Mouse (Mus musculus): Measurements from ENCODE around the gene Scgb3a1. TPM values are rescaled to one million over a fixed set of nuclear protein-coding genes. Genes with fewer than 3 reads are reported as not detected.

The Scgb3a1 gene
- not detected in 2 replicates for polyA plus RNA-seq (2015; fragmentation: Nextera tagmentation; extraction: Ambion mirVana)

- H3K27ac ChIP-seq = no peak within 1 kb of the TSS
- H3K9me3 ChIP-seq (replicated peaks) = no peaks in the 10 kb centered on the region
- H3K4me3 ChIP-seq (replicated peaks) = no peak within 1 kb of the TSS
- H3K9ac ChIP-seq = no peak within 1 kb of the TSS
- no peak for DNase-seq
- WGBS (ENCODE audit: insufficient replicate concordance) = 54% methylated on average over 5 of the region's 5 CpGs
- H3K36me3 ChIP-seq = peaks cover 3% of the 10 kb centered on the region; the same call in 1 of the 2 replicates
- peaks cover 19% of the 10 kb centered on the region for H3K4me1 ChIP-seq (replicated peaks)
- no peak within 1 kb of the TSS for H3K4me2 ChIP-seq
- H3K27me3 ChIP-seq = no peaks in the 10 kb centered on the region
- ATAC-seq (ENCODE audit: low read depth) = no peak
These were observed at the start of gene Scgb3a1 for GRCm38 (mm10) chr11:49663310-49663709. Scgb3a1 (plus strand) TSS chr11:49663610.

DNA sequence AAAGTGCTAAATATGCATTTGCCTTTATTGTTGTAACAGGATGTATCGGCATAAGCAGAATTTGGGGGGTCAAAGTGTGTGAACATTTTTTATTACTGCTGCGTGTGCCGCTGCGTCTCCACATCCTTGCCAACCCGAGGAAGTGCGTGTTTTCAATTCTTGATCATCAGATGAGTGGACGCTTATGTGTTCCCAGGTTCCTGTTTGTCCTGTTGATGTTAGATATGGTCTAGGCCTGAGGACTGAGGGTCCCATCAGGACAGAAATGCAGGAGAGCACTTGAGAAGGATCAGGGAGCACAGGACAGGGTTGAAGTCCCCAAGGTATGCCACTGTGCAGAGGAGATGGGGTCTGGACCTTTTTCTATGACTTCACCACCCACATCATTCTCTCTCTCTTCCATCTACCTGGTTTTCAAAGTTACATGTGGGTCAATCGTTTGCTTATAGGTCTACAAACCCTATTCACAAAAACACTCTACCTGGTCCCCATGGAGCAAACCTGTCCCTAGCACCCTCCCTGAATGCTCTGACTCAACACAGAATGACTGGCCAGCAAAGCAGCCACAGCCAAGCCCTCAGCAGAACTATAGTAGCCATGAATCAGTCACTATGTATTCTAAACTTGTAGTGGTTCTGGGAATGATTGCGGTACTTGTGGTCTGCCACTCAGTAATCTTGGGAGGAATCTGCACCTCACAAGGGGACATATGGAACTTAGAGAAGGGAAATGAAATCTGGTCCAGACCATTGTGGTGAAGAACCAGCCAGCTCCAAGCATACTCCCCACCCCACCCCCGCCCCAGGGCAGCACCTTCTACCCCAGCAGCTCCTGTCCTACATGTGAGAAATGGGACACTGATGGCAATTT, 47.3 kb upstream of the Scgb3a1 start:
- H3K4me1 ChIP-seq (replicated peaks) = 0 out of 2 replicates have a peak, but pooled peaks cover 4% of the 10 kb centered on the region
- H3K27ac ChIP-seq = no peak overlapping the region
- H3K9ac ChIP-seq = no peak overlapping the region
- peaks cover 33% of the 10 kb centered on the region for H3K27me3 ChIP-seq
- 62% methylated on average over 10 of the region's 10 CpGs for WGBS (ENCODE audit: insufficient replicate concordance)
- DNase-seq = no peak
- no peaks in the 10 kb centered on the region for H3K36me3 ChIP-seq
- no peak overlapping the region for H3K4me2 ChIP-seq
- H3K9me3 ChIP-seq (replicated peaks) = no peaks in the 10 kb centered on the region
- ATAC-seq (ENCODE audit: low read depth) = no peak
- H3K4me3 ChIP-seq (replicated peaks) = no peak overlapping the region

GRCm38 (mm10) chr11:49618476-49618875, 44.9 kb upstream of the Scgb3a1 start:
- Histone ChIP-seq H3K9ac (no peak overlapping the region), H3K4me2 (no peak overlapping the region), H3K36me3 (no peaks in the 10 kb centered on the region), H3K4me1 (replicated peaks) (0 out of 2 replicates have a peak, but pooled peaks cover 1% of the 10 kb centered on the region), H3K4me3 (replicated peaks) (no peak overlapping the region), H3K27me3 (peaks cover 19% of the 10 kb centered on the region), H3K27ac (no peak overlapping the region), H3K9me3 (replicated peaks) (no peaks in the 10 kb centered on the region)
- DNase-seq (no peak), ATAC-seq (ENCODE audit: low read depth) (0 out of 2 replicates have a peak, but pooled peaks have one; percentile 31)
- WGBS (ENCODE audit: insufficient replicate concordance) = 34% methylated on average over 8 of the region's 8 CpGs

DNA sequence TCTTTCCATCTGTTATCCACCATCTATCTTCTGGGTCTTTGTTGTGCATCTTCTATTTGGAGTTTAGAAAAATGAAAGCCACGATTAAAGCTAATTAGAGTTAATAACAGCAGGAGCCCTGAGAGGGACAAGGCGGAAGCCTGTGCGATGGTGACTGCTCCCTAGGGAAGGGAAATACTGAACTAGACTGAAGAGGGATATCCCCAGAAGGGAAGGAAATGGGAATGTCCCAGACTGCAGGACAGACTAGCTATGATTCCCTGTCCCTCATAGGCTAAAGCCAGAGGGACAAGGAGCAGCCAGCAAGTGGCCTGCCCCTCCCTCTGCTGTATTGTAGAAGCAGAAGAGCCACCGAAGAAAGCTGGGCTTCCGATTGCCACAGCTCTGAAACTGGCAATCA, 41.5 kb upstream of the Scgb3a1 start:
- ATAC-seq (ENCODE audit: low read depth) = no peak
- H3K4me2 ChIP-seq = no peak overlapping the region
- H3K4me1 ChIP-seq (replicated peaks) = peaks cover 3% of the 10 kb centered on the region; the same call in 1 of the 2 replicates
- 66% methylated on average over 5 of the region's 5 CpGs for WGBS (ENCODE audit: insufficient replicate concordance)
- H3K27ac ChIP-seq = no peak overlapping the region
- H3K9me3 ChIP-seq (replicated peaks) = no peaks in the 10 kb centered on the region
- H3K4me3 ChIP-seq (replicated peaks) = no peak overlapping the region
- H3K36me3 ChIP-seq = no peaks in the 10 kb centered on the region
- 0 out of 2 replicates have a peak, but pooled peaks cover 2% of the 10 kb centered on the region for H3K27me3 ChIP-seq
- no peak overlapping the region for H3K9ac ChIP-seq
- DNase-seq = no peak

DNA sequence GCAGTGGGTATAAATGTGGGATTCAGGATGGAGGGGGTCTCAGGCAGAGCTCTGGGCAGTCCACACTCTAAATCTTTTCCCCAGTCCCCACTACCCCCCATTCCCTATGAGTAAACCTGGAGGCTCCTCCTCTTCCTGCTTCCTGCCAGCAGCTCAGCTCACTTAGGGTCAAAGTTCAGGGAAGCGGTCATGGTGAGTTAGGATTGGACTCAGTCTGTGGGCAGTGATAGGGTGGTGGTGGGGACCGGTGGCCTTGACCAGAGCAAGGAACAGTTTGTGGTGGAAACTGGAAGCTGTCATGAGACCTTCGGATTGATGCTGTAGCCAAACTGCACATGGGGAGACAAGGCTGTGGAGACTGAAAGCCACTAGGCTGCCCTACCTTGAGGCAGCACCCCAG, 39.3 kb upstream of the Scgb3a1 start:
- Histone ChIP-seq H3K4me2 (no peak overlapping the region), H3K27ac (no peak overlapping the region), H3K27me3 (0 out of 2 replicates have a peak, but pooled peaks cover 2% of the 10 kb centered on the region), H3K36me3 (no peaks in the 10 kb centered on the region), H3K4me1 (replicated peaks) (peaks cover 3% of the 10 kb centered on the region; the same call in 1 of the 2 replicates), H3K4me3 (replicated peaks) (no peak overlapping the region), H3K9me3 (replicated peaks) (no peaks in the 10 kb centered on the region), H3K9ac (no peak overlapping the region)
- peak; percentile 30; the same call in 1 of the 2 replicates for ATAC-seq (ENCODE audit: low read depth)
- DNase-seq = no peak
- WGBS (ENCODE audit: insufficient replicate concordance) = 50% methylated on average over 3 of the region's 3 CpGs

GRCm38 (mm10) chr11:49625863-49626262, 37.5 kb upstream of the Scgb3a1 start:
- H3K9ac ChIP-seq = no peak overlapping the region
- H3K27ac ChIP-seq = no peak overlapping the region
- H3K4me2 ChIP-seq = no peak overlapping the region
- peaks cover 3% of the 10 kb centered on the region; the same call in 1 of the 2 replicates for H3K4me1 ChIP-seq (replicated peaks)
- no peak for DNase-seq
- no peak for ATAC-seq (ENCODE audit: low read depth)
- no peak overlapping the region for H3K4me3 ChIP-seq (replicated peaks)
- no peaks in the 10 kb centered on the region for H3K9me3 ChIP-seq (replicated peaks)
- H3K36me3 ChIP-seq = no peaks in the 10 kb centered on the region
- 64% methylated on average over 15 of the region's 15 CpGs for WGBS (ENCODE audit: insufficient replicate concordance)
- 0 out of 2 replicates have a peak, but pooled peaks cover 6% of the 10 kb centered on the region for H3K27me3 ChIP-seq

DNA sequence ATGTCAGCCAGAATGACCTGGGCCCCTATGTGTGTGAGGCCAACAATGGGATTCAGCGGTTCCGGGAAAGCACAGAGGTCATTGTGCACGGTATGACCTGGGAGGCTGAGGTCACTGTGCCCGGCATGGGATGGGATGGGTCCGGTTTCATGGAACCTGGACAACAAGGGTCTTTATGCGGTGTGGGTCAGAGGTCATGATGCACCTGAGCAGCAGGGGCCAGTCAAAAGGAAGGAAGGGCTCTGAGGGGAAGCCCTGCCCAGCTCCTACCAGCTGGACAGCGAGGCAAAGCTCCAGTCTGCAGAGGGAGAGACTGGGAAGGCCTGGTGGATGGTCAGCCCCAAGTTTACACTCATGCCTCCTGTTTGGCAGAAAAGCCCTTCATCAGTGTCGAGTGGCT, 36.7 kb upstream of the Scgb3a1 start:
- no peak overlapping the region for H3K4me3 ChIP-seq (replicated peaks)
- no peak overlapping the region for H3K4me2 ChIP-seq
- WGBS (ENCODE audit: insufficient replicate concordance) = 72% methylated on average over 8 of the region's 8 CpGs
- no peaks in the 10 kb centered on the region for H3K9me3 ChIP-seq (replicated peaks)
- ATAC-seq (ENCODE audit: low read depth) (no peak), DNase-seq (no peak)
- H3K27ac ChIP-seq = no peak overlapping the region
- H3K36me3 ChIP-seq = no peaks in the 10 kb centered on the region
- H3K27me3 ChIP-seq = 0 out of 2 replicates have a peak, but pooled peaks cover 6% of the 10 kb centered on the region
- no peak overlapping the region for H3K9ac ChIP-seq
- peaks cover 3% of the 10 kb centered on the region; the same call in 1 of the 2 replicates for H3K4me1 ChIP-seq (replicated peaks)

GRCm38 (mm10) chr11:49631154-49631553, 32.3 kb upstream of the Scgb3a1 start:
- DNase-seq (no peak), ATAC-seq (ENCODE audit: low read depth) (no peak)
- no peak overlapping the region for H3K9ac ChIP-seq
- no peaks in the 10 kb centered on the region for H3K36me3 ChIP-seq
- peaks cover 26% of the 10 kb centered on the region for H3K27me3 ChIP-seq
- H3K9me3 ChIP-seq (replicated peaks) = no peaks in the 10 kb centered on the region
- no peak overlapping the region; the same call in 1 of the 2 replicates for H3K27ac ChIP-seq
- no peak overlapping the region for H3K4me2 ChIP-seq
- H3K4me3 ChIP-seq (replicated peaks) = no peak overlapping the region
- WGBS (ENCODE audit: insufficient replicate concordance) = 15% methylated on average over 3 of the region's 3 CpGs
- 0 out of 2 replicates have a peak, but pooled peaks cover 4% of the 10 kb centered on the region for H3K4me1 ChIP-seq (replicated peaks)

DNA sequence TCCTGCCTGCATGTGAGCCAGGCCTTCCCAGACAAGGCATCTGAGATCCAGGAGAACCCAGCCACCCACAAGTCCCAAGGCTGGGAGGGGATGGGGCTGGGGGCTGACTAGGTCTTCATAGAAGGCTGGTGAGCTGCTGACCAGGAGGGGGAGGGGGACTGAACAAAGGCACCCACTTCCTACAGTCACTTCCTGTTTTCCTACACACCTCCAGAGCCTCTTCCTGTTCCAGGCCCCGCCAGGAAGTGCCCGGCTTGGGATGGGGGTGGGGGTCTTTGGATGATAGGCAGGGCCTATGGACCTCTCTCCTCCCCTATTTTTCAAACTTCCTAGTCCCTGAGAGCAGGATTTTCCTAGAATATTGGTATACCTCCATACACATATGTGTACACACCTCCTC, 31.2 kb upstream of the Scgb3a1 start:
- H3K9me3 ChIP-seq (replicated peaks) = no peaks in the 10 kb centered on the region
- 20% methylated on average over 2 of the region's 2 CpGs for WGBS (ENCODE audit: insufficient replicate concordance)
- no peak overlapping the region for H3K4me3 ChIP-seq (replicated peaks)
- H3K36me3 ChIP-seq = no peaks in the 10 kb centered on the region
- DNase-seq = no peak
- no peak overlapping the region for H3K4me2 ChIP-seq
- H3K27ac ChIP-seq = no peak overlapping the region
- ATAC-seq (ENCODE audit: low read depth) = no peak
- 0 out of 2 replicates have a peak, but pooled peaks cover 4% of the 10 kb centered on the region for H3K4me1 ChIP-seq (replicated peaks)
- peaks cover 37% of the 10 kb centered on the region for H3K27me3 ChIP-seq
- H3K9ac ChIP-seq = no peak overlapping the region

- Histone ChIP-seq H3K27me3 (peaks cover 48% of the 10 kb centered on the region), H3K4me1 (replicated peaks) (0 out of 2 replicates have a peak, but pooled peaks cover 4% of the 10 kb centered on the region), H3K36me3 (no peaks in the 10 kb centered on the region), H3K4me3 (replicated peaks) (no peak overlapping the region), H3K4me2 (peak overlapping the region; percentile 46), H3K9ac (no peak overlapping the region), H3K27ac (no peak overlapping the region), H3K9me3 (replicated peaks) (no peaks in the 10 kb centered on the region)
- no peak for DNase-seq
- 41% methylated on average over 22 of the region's 22 CpGs for WGBS (ENCODE audit: insufficient replicate concordance)
- ATAC-seq (ENCODE audit: low read depth) = no peak
These were observed 29.3 kb upstream of the Scgb3a1 start for GRCm38 (mm10) chr11:49634101-49634500.

DNA sequence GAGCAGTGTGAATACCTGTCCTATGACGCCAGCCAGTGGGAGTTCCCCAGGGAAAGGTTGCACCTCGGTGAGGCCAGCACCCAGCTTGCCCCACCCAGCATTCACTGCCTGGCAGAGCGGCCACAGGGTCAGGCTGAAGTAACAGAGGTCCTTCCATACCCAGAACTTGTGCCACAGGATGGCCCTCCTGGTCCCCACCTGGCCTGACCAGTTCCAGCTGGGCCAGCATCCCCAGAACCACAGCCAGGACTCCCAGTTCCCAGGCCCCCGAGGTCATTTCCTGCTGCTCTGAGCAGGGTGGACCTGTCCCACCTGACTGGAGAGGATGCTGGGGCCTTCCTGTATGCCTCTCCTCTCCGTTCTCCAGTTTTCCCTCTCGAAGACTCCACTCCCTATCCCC, 27.7 kb upstream of the Scgb3a1 start:
- H3K27ac ChIP-seq = no peak overlapping the region
- H3K4me3 ChIP-seq (replicated peaks) = no peak overlapping the region
- H3K9ac ChIP-seq = no peak overlapping the region
- H3K9me3 ChIP-seq (replicated peaks) = no peaks in the 10 kb centered on the region
- 62% methylated on average over 6 of the region's 6 CpGs for WGBS (ENCODE audit: insufficient replicate concordance)
- no peaks in the 10 kb centered on the region for H3K36me3 ChIP-seq
- no peak overlapping the region for H3K4me2 ChIP-seq
- 0 out of 2 replicates have a peak, but pooled peaks cover 4% of the 10 kb centered on the region for H3K4me1 ChIP-seq (replicated peaks)
- peaks cover 45% of the 10 kb centered on the region for H3K27me3 ChIP-seq
- DNase-seq = no peak
- ATAC-seq (ENCODE audit: low read depth) = no peak

Data from liver, embryonic 13.5 days (tissue).